Mouse (Mus musculus): ENCODE data around the gene Kcmf1.
"Not testable (repeated sequence)": the region's sequence is repeated elsewhere in the genome, so short reads cannot be mapped to it uniquely, and the experiment has no call there.

Kcmf1 gene

GRCm38 (mm10) chr6:72898244-72899200 lies 1.3 kb downstream of the Kcmf1 start:
- DNase-seq (ENCODE audit: low spot score), result peak; percentile 70

GRCm38 (mm10) chr6:72895000-72895399 lies 4.8 kb downstream of the Kcmf1 start:
- DNase-seq (ENCODE audit: low spot score), result no peak

GRCm38 (mm10) chr6:72891238-72891637 lies 8.5 kb downstream of the Kcmf1 start:
- DNase-seq (ENCODE audit: low spot score), result no peak

GRCm38 (mm10) chr6:72888655-72889054 lies 11.1 kb downstream of the Kcmf1 start:
- DNase-seq (ENCODE audit: low spot score), result no peak

GRCm38 (mm10) chr6:72885268-72885667 lies 14.5 kb downstream of the Kcmf1 start:
- DNase-seq (ENCODE audit: low spot score), result no peak

GRCm38 (mm10) chr6:72884767-72885166 lies 15.0 kb downstream of the Kcmf1 start:
- DNase-seq (ENCODE audit: low spot score), result no peak

- DNase-seq (ENCODE audit: low spot score), result no peak
Observed at GRCm38 (mm10) chr6:72882661-72883458, 16.9 kb downstream of the Kcmf1 start.

- no peak for DNase-seq (ENCODE audit: low spot score)
Observed at GRCm38 (mm10) chr6:72882222-72882621, 17.6 kb downstream of the Kcmf1 start.

GRCm38 (mm10) chr6:72881619-72881979 lies 18.2 kb downstream of the Kcmf1 start:
- no peak for DNase-seq (ENCODE audit: low spot score)

GRCm38 (mm10) chr6:72880913-72881618 lies 18.7 kb downstream of the Kcmf1 start:
- no peak for DNase-seq (ENCODE audit: low spot score)

GRCm38 (mm10) chr6:72876629-72877028 lies 23.1 kb downstream of the Kcmf1 start:
- DNase-seq (ENCODE audit: low spot score), result no peak

GRCm38 (mm10) chr6:72873338-72873737 lies 26.4 kb downstream of the Kcmf1 start:
- no peak for DNase-seq (ENCODE audit: low spot score)

- DNase-seq (ENCODE audit: low spot score), result no peak
Observed at GRCm38 (mm10) chr6:72872276-72872675, 27.5 kb downstream of the Kcmf1 start.

GRCm38 (mm10) chr6:72869601-72870000 lies 30.2 kb downstream of the Kcmf1 start:
- no peak for DNase-seq (ENCODE audit: low spot score)

GRCm38 (mm10) chr6:72868688-72869087 lies 31.1 kb downstream of the Kcmf1 start:
- DNase-seq (ENCODE audit: low spot score), result no peak

GRCm38 (mm10) chr6:72867746-72868145 lies 32.0 kb downstream of the Kcmf1 start:
- DNase-seq (ENCODE audit: low spot score), result no peak

GRCm38 (mm10) chr6:72866232-72866631 lies 33.5 kb downstream of the Kcmf1 start:
- no peak for DNase-seq (ENCODE audit: low spot score)

- not testable (repeated sequence) for DNase-seq (ENCODE audit: low spot score)
Observed at GRCm38 (mm10) chr6:72862686-72863085, 37.1 kb downstream of the Kcmf1 start.

GRCm38 (mm10) chr6:72854256-72854655 lies 45.5 kb downstream of the Kcmf1 start:
- DNase-seq (ENCODE audit: low spot score), result no peak

- DNase-seq (ENCODE audit: low spot score), result no peak
Observed at GRCm38 (mm10) chr6:72852180-72852579, 47.6 kb downstream of the Kcmf1 start.

- DNase-seq (ENCODE audit: low spot score), result peak; percentile 55
Observed at GRCm38 (mm10) chr6:72851633-72852032, 48.1 kb downstream of the Kcmf1 start.

- no peak for DNase-seq (ENCODE audit: low spot score)
Observed at GRCm38 (mm10) chr6:72841986-72842502, 57.7 kb downstream of the Kcmf1 start.
